Mouse (Mus musculus) lung, postnatal 14 days (tissue): ENCODE measurements around the gene Jazf1.

ENCODE experiments used
- DNase-seq: peaks from one replicate; pipeline ENCODE4 v3.0.0; 2021

The Jazf1 gene

GRCm38 (mm10) chr6:53006032-53006431, 62.4 kb downstream of the Jazf1 start:
- DNase-seq = no peak

- DNase-seq = no peak
Measured at GRCm38 (mm10) chr6:53005544-53005943, 62.9 kb downstream of the Jazf1 start.

DNA sequence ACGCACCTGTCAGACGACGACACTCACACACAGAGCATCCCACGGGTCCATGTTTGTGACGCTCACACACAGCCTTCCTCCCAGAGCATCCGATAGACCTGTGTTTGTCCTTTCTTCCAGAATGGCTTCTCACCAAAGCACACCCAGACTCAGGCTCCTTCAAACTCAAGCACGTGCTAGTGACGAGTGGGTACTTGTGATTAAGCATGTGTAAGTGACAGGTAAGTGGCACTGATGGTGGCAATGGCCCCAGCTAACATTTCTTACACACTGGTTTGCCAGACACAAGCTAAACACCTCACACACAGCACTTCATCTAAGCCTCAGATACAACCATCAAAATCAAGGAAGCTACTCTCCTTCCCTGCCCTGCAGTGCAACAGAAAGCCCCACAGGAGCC, 77.6 kb downstream of the Jazf1 start:
- DNase-seq = peak; percentile 23

GRCm38 (mm10) chr6:52987905-52988640, 80.4 kb downstream of the Jazf1 start:
- no peak for DNase-seq

- peak; percentile 53 for DNase-seq
Measured at GRCm38 (mm10) chr6:52987391-52987790, 81.0 kb downstream of the Jazf1 start.

GRCm38 (mm10) chr6:52982175-52982574, 86.3 kb downstream of the Jazf1 start:
- DNase-seq = no peak

GRCm38 (mm10) chr6:52979503-52979902, 88.9 kb downstream of the Jazf1 start:
- DNase-seq = no peak

DNA sequence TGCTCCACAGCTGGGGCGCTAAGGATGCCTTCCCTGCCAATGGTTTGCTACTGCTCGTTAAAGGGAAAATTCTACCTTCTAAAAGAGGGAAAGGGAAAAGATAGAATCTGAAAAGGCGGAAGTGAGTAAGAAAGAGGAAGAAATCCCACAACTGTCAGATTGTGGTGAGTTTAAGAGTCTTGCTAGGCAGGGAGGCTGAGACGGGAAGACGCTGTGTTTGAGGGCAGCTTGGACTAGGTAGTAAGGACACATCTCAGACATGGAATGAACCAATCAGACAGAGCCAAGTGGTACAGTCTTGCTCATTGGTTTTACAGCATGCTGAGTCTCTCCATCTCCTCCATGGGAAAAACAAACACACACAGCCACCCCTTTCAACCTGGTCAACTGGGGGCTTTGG, 95.1 kb downstream of the Jazf1 start:
- DNase-seq = no peak

- DNase-seq = no peak
Measured at GRCm38 (mm10) chr6:52972138-52972537, 96.3 kb downstream of the Jazf1 start.

DNA sequence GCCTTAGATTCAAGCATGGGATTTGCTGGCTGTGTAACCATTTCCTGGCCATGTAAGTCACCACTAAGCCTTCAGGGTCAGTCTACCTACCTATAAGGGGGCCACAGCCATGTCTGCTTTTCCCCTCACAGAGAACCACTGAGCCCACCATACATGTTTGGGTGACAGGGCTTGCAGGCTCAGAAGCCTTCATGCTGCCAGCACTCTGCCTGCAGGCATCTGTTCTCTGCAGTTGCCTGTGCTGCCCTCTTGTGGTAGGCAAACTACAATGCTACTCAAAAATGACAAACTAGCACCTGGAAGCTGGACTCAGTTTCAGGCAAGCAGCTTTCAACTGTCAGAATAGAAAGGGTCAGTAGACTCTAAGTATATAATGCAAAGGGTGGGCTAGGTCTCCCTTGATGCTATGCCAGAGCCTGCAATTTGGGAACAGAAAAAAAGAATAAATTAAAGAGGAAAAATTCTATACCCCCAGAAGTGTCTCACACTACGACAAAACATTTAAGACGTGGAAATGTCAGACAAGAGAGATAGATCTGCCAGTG, 98.6 kb downstream of the Jazf1 start:
- DNase-seq = peak; percentile 77

- no peak for DNase-seq
Measured at GRCm38 (mm10) chr6:52968346-52968891, 100.0 kb downstream of the Jazf1 start.

DNA sequence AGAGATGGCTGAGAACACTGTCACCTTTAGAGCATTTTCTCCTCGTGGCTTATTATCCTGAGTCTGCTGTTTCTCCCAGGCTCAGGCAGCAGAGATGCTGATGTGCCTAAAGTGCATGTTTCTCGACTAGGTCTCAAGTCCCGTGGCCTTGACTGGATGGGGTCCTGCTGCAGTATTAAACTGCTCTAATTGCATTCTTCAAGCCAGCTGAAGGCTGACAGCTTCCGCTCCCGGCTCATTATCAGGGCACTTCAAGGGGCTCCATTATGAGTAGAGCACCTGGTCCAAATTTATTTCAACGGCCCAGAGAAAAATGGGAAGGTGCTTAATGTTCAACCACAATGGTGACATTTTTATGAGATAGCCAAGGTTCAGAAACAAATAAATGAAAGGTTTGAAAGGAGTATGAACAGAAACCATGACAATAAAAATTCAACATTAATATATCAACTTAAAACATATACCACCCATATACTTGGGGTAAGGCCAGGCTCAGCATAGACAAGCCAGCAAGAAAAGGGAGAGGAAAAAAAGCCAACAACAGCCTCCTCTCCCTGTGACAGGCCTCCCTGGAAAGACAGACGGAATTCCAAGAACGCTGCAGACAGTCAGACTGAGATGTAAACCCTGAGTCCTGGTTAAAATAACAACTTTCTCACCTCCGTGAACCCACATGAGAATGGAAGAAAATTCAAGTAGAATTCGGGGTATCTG, 100.7 kb downstream of the Jazf1 start:
- DNase-seq = no peak

DNA sequence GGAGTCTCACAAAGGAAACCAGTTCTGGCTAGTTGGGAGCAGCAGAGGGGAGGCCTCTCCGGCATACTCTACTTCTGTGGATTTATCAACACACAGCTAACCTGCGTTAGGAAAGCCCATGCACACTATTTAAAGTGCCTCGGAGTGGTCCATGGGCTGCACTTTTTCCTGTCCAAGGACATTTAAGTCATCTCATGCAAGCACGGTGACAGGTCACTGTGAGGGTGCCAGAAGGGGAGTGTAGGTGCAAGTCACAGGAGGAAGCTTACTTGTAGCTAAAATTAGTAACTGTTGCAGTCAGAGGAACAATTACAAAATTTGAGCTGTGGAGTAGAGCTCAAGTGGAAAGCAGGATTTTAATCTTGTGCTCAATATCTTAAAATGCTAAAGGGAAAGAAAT, 102.4 kb downstream of the Jazf1 start:
- DNase-seq = no peak

- no peak for DNase-seq
Measured at GRCm38 (mm10) chr6:52965340-52965739, 103.1 kb downstream of the Jazf1 start.

DNA sequence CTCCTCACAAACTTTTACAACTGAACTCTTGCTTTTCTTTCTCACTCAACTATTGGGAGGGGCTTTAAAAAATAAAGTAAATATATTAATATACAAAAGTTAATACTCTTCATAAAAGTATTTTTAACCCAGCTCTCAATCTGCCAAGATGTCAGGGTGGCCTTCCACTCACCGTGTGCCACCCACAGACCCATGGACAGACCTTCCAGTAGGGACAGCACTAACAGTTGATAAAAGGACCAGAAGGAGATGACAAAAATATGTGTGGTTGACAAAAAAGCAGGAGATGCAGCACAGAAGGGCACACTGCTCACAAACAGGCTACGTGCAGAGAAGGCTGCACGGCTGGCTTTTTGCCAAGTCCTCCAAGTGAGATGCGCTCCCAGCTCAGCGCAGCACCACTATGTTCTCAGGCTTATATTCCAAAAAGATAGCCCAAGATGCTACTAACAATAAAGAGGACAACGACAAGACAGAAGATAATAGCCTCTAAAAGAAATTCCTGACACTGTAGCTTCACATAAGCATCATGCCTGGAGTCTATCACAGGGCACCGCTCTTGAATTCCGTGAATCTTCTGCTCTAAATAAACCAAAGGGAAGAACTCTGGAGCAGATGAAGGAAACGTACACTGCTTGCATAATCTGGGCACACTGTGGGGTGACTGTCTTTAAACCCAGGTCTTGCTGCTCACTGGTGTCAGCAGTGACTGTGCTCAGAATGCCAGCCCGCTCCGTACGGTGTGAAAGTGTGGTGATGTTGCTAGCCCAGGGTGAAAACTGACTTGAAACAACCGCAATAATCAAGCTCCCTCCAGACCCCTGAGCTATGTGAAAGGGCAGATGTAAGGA, 104.4 kb downstream of the Jazf1 start:
- DNase-seq = peak; percentile 33

GRCm38 (mm10) chr6:52963430-52963732, 105.0 kb downstream of the Jazf1 start:
- DNase-seq = no peak

- no peak for DNase-seq
Measured at GRCm38 (mm10) chr6:52962600-52963429, 105.6 kb downstream of the Jazf1 start.

- no peak for DNase-seq
Measured at GRCm38 (mm10) chr6:52961660-52962490, 106.6 kb downstream of the Jazf1 start.

DNA sequence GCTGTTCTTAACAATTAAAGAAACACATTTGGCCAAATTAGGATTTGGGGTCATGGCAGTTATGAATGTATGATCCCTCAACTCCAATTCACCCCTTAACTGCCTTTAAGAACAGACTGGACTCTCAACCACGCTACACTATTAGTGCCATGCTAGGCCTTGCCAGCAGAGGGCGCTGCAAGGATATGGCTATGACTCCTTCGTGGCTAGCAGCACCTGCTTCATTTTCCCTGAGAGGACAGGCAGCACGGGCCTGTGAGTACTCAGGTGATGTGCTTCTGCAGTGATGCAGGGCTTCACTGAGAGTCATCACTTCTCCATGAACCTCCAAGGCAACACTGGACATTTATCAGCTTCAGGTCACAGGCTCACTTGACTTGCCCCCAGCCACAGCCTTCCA, 110.7 kb downstream of the Jazf1 start:
- peak; percentile 76 for DNase-seq

- DNase-seq = no peak
Measured at GRCm38 (mm10) chr6:52956131-52956530, 112.3 kb downstream of the Jazf1 start.

DNA sequence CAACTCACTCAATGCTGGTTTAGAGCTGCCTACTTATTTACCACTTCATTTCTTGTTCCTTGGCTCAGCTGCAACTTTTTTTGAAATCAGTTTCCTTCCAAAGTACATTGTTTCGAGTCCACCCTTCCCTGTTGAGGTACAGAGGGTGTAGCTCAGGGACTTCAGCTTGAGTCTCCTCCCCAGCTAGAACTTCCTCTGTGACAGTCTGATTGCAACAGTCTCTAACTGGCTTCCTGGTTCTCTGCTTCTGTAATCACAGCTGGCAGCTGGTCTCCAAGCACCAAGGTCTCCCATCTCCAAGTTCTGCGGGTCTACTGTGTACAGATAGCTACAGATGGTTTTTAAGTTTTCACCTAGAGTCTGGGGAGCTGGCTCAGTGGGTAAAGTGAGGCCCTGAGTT, 113.1 kb downstream of the Jazf1 start:
- no peak for DNase-seq
